Mouse (Mus musculus) erythroblast, embryonic 14.5 days (primary cell): ENCODE measurements around the gene Lmo1.

Experiments used
- GATA1 ChIP-seq: IDR thresholded peaks from 2 replicates; pipeline ENCODE4 v1.6.1; 2012; ENCODE audit warnings: low read length, inconsistent platforms, mixed read lengths
- TAL1 ChIP-seq: IDR thresholded peaks from 3 replicates; pipeline ENCODE4 v1.6.1; 2012; ENCODE audit warnings: low read length, inconsistent platforms, mixed read lengths

DNA sequence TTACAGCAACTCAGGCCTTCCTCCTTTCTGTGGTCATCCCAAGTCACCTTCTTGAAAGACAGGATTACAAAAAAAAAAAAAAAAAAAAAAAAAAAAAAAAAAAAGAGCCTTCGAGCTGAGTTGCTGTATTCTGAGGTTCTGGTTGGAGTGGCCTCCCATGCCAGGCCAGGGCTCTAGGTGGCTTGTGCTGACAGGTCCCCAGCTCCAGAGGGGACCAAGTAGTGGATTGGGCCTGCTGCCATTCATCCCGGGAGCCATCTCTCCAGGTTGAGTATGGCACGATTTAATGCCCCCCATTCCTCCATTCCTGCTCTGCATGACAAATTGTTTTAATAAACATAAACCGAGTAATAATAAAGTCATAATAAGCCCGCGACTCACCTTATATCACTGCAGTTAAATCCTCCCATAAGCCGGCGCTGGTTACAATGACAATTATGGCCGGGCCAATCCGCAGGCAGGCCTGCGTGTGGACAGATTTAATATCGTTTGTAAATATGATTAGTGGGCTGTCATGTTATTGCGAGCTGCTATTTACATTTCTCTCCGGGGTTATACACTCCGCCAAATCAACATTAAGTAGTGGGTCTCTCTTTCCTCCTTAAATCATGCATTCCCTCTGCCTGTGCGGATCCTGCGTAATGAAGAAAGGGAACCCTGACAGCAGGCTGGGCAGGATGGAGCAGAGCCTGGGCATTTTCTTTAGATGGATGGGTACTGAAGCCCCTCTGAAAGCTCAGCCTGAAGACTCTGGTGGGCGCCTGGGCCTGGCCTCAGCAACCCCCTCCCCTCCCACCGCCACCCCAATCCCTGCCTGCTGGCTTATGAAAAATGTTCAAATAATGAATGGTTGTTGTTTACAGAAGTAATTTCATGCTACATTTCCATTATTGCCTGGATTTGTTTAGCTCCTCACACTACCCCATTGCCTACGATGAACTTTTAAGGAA lies 46.0 kb upstream of the Lmo1 start:
- TF ChIP-seq TAL1 (peak; percentile 18; the same call in 1 of the 3 replicates), GATA1 (no peak)
